Mouse (Mus musculus) limb, embryonic 10.5 days (tissue): ENCODE measurements around the gene Cela3b. TPM values are rescaled to one million over a fixed set of nuclear protein-coding genes. Genes with fewer than 3 reads are reported as not detected.

Experiments used
- DNase-seq: peaks from one replicate; pipeline ENCODE4 v3.0.0-alpha.2; 2017; ENCODE audit warnings: low spot score
- H3K27ac ChIP-seq: fragments of 300-500 bp; sonication (generic); 2 replicates; pipeline ENCODE4 v1.5.1; 2016; ENCODE audit warnings: mild to moderate bottlenecking
- H3K27me3 ChIP-seq: fragments of 300-500 bp; sonication (generic); 2 replicates; pipeline ENCODE4 v1.6.1; 2016; ENCODE audit warnings: low read depth, mild to moderate bottlenecking; ENCODE audit not compliant: poor library complexity, severe bottlenecking
- H3K36me3 ChIP-seq: fragments of 300-500 bp; sonication (generic); 2 replicates; pipeline ENCODE4 v1.6.1; 2016; ENCODE audit warnings: mild to moderate bottlenecking, moderate library complexity
- H3K4me1 ChIP-seq: fragments of 300-500 bp; sonication (generic); 2 replicates; pipeline ENCODE4 v1.6.1; 2016
- H3K4me3 ChIP-seq: fragments of 300-500 bp; sonication (generic); 2 replicates; pipeline ENCODE4 v1.5.1; 2016; ENCODE audit warnings: mild to moderate bottlenecking, moderate library complexity
- H3K9me3 ChIP-seq: fragments of 300-500 bp; sonication (generic); replicated peaks from 2 replicates; pipeline ENCODE4 v1.6.1; 2016; ENCODE audit warnings: mild to moderate bottlenecking
- WGBS: fragments of 180-500 bp; shearing (Covaris S2); methylation state at CpG from one replicate; pipeline ENCODE4 v1.1.7; 2016; 5-methylcytosine and 5-hydroxymethylcytosine counted together
- polyA plus RNA-seq: library from polyadenylated mRNA; unstranded; fragments of >200 nt; fragmentation: Nextera tagmentation; extraction: Ambion mirVana; gene quantifications from 2 replicates; pipeline ENCODE4 v1.2.1, GENCODE M21; 2016

The Cela3b gene
- polyA plus RNA-seq, 1 experiment from 2014 or later = not detected

GRCm38 (mm10) chr4:137457292-137457691 is 27.0 kb upstream of the Cela3b start:
- WGBS = 86% methylated on average over 4 of the region's 4 CpGs
- Histone ChIP-seq H3K4me3 (no peak overlapping the region), H3K4me1 (peaks cover 25% of the 10 kb centered on the region), H3K36me3 (no peaks in the 10 kb centered on the region), H3K9me3 (no peaks in the 10 kb centered on the region), H3K27ac (no peak overlapping the region), H3K27me3 (no peaks in the 10 kb centered on the region)
- no peak for DNase-seq

GRCm38 (mm10) chr4:137456581-137456980 is 26.2 kb upstream of the Cela3b start:
- Histone ChIP-seq H3K4me1 (peaks cover 18% of the 10 kb centered on the region), H3K4me3 (no peak overlapping the region), H3K27me3 (no peaks in the 10 kb centered on the region), H3K36me3 (no peaks in the 10 kb centered on the region), H3K27ac (no peak overlapping the region), H3K9me3 (no peaks in the 10 kb centered on the region)
- no peak for DNase-seq
- 92% methylated on average over 12 of the region's 12 CpGs for WGBS

GRCm38 (mm10) chr4:137454582-137454981 is 24.2 kb upstream of the Cela3b start:
- H3K9me3 ChIP-seq = no peaks in the 10 kb centered on the region
- 89% methylated on average over 14 of the region's 14 CpGs for WGBS
- no peak overlapping the region for H3K4me3 ChIP-seq
- H3K36me3 ChIP-seq = no peaks in the 10 kb centered on the region
- H3K27me3 ChIP-seq = no peaks in the 10 kb centered on the region
- no peak overlapping the region for H3K27ac ChIP-seq
- DNase-seq = no peak
- H3K4me1 ChIP-seq = peaks cover 11% of the 10 kb centered on the region

GRCm38 (mm10) chr4:137453234-137453767 is 23.0 kb upstream of the Cela3b start, which contains the start of gene 1700013G24Rik:
1700013G24Rik (plus strand) TSS chr4:137453284.
- H3K4me3 ChIP-seq = no peak within 1 kb of the TSS
- no peak for DNase-seq
- H3K9me3 ChIP-seq = no peaks in the 10 kb centered on the region
- 74% methylated on average over 8 of the region's 8 CpGs for WGBS
- H3K27ac ChIP-seq = no peak within 1 kb of the TSS
- no peaks in the 10 kb centered on the region for H3K27me3 ChIP-seq
- H3K36me3 ChIP-seq = no peaks in the 10 kb centered on the region
- peaks cover 8% of the 10 kb centered on the region for H3K4me1 ChIP-seq

GRCm38 (mm10) chr4:137452190-137452589 is 21.9 kb upstream of the Cela3b start:
- Histone ChIP-seq H3K27ac (no peak overlapping the region), H3K36me3 (no peaks in the 10 kb centered on the region), H3K27me3 (no peaks in the 10 kb centered on the region), H3K9me3 (no peaks in the 10 kb centered on the region), H3K4me3 (no peak overlapping the region), H3K4me1 (0 out of 2 replicates have a peak, but pooled peaks cover 9% of the 10 kb centered on the region)
- 88% methylated on average over 6 of the region's 6 CpGs for WGBS
- DNase-seq = no peak

GRCm38 (mm10) chr4:137449715-137450114 is 19.4 kb upstream of the Cela3b start:
- Histone ChIP-seq H3K4me3 (no peak overlapping the region), H3K27ac (peak overlapping the region; percentile 19), H3K4me1 (0 out of 2 replicates have a peak, but pooled peaks cover 9% of the 10 kb centered on the region), H3K36me3 (no peaks in the 10 kb centered on the region), H3K9me3 (no peaks in the 10 kb centered on the region), H3K27me3 (no peaks in the 10 kb centered on the region)
- WGBS = 87% methylated on average over 10 of the region's 10 CpGs
- no peak for DNase-seq

GRCm38 (mm10) chr4:137449132-137449531 is 18.8 kb upstream of the Cela3b start:
- H3K4me3 ChIP-seq = no peak overlapping the region
- H3K27me3 ChIP-seq = no peaks in the 10 kb centered on the region

GRCm38 (mm10) chr4:137448641-137449040 is 18.3 kb upstream of the Cela3b start:
- Histone ChIP-seq H3K4me1 (0 out of 2 replicates have a peak, but pooled peaks cover 9% of the 10 kb centered on the region), H3K9me3 (no peaks in the 10 kb centered on the region), H3K4me3 (no peak overlapping the region), H3K27me3 (no peaks in the 10 kb centered on the region), H3K27ac (no peak overlapping the region), H3K36me3 (no peaks in the 10 kb centered on the region)
- DNase-seq = no peak
- WGBS = 60% methylated on average over 2 of the region's 2 CpGs

More at GRCm38 (mm10) chr4:137449132-137449531, 18.8 kb upstream of the Cela3b start:
- 72% methylated on average over 2 of the region's 2 CpGs for WGBS
- Histone ChIP-seq H3K36me3 (no peaks in the 10 kb centered on the region), H3K4me1 (0 out of 2 replicates have a peak, but pooled peaks cover 9% of the 10 kb centered on the region), H3K27ac (no peak overlapping the region), H3K9me3 (no peaks in the 10 kb centered on the region)
- no peak for DNase-seq

- Histone ChIP-seq H3K4me3 (no peak overlapping the region), H3K36me3 (no peaks in the 10 kb centered on the region), H3K9me3 (no peaks in the 10 kb centered on the region), H3K27ac (no peak overlapping the region), H3K27me3 (no peaks in the 10 kb centered on the region), H3K4me1 (0 out of 2 replicates have a peak, but pooled peaks cover 9% of the 10 kb centered on the region)
- DNase-seq = no peak
- WGBS = 76% methylated on average over 6 of the region's 6 CpGs
Measured at GRCm38 (mm10) chr4:137448197-137448596, 17.9 kb upstream of the Cela3b start.

- DNase-seq = no peak
- no peaks in the 10 kb centered on the region for H3K36me3 ChIP-seq
- H3K4me1 ChIP-seq = 0 out of 2 replicates have a peak, but pooled peaks cover 9% of the 10 kb centered on the region
- no peaks in the 10 kb centered on the region for H3K9me3 ChIP-seq
- H3K27me3 ChIP-seq = no peaks in the 10 kb centered on the region
- 72% methylated on average over 7 of the region's 7 CpGs for WGBS
- no peak overlapping the region for H3K27ac ChIP-seq
- no peak overlapping the region for H3K4me3 ChIP-seq
Measured at GRCm38 (mm10) chr4:137447363-137448196, 17.2 kb upstream of the Cela3b start.

GRCm38 (mm10) chr4:137445881-137446280 is 15.5 kb upstream of the Cela3b start:
- H3K27ac ChIP-seq = no peak overlapping the region
- H3K36me3 ChIP-seq = no peaks in the 10 kb centered on the region
- 89% methylated on average over 4 of the region's 4 CpGs for WGBS
- DNase-seq = no peak
- H3K4me1 ChIP-seq = 0 out of 2 replicates have a peak, but pooled peaks cover 9% of the 10 kb centered on the region
- H3K4me3 ChIP-seq = no peak overlapping the region
- H3K9me3 ChIP-seq = no peaks in the 10 kb centered on the region
- no peaks in the 10 kb centered on the region for H3K27me3 ChIP-seq

GRCm38 (mm10) chr4:137443625-137444024 is 13.3 kb upstream of the Cela3b start:
- no peaks in the 10 kb centered on the region for H3K9me3 ChIP-seq
- no peak overlapping the region for H3K27ac ChIP-seq
- H3K4me1 ChIP-seq = 0 out of 2 replicates have a peak, but pooled peaks cover 6% of the 10 kb centered on the region
- WGBS = 34% methylated on average over 5 of the region's 5 CpGs
- no peaks in the 10 kb centered on the region for H3K36me3 ChIP-seq
- H3K27me3 ChIP-seq = no peaks in the 10 kb centered on the region
- peak; percentile 87 for DNase-seq
- H3K4me3 ChIP-seq = no peak overlapping the region

- no peaks in the 10 kb centered on the region for H3K36me3 ChIP-seq
- 79% methylated on average over 4 of the region's 4 CpGs for WGBS
- H3K9me3 ChIP-seq = no peaks in the 10 kb centered on the region
- no peaks in the 10 kb centered on the region for H3K27me3 ChIP-seq
- no peak overlapping the region for H3K27ac ChIP-seq
- no peak for DNase-seq
- no peaks in the 10 kb centered on the region for H3K4me1 ChIP-seq
- H3K4me3 ChIP-seq = no peak overlapping the region
Measured at GRCm38 (mm10) chr4:137441332-137441731, 11.0 kb upstream of the Cela3b start.
